9 mouse cellular contexts compared by ENCODE assay signal in the genomic region with DNA sequence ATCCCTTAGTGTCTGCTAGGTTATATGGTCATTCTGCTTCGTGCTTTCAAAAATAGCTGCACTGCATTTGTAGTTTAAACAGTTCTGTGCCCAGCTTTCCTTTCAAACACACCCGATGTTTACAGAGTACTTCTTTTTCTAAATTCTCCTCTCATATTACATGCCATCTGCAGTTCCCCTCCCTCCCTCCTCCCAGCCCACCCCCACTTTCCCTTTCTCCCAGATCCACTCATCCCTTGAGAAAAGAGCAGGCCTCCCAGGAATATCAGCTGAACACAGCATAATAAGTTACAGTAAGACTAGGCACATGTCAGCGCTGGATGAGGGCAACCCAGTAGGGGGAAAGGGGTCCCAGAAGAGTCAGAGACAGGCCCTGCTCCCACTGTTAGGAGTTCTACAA. TPM values are rescaled to one million over a fixed set of nuclear protein-coding genes. Genes with fewer than 3 reads are reported as not detected.
DNase-seq lines count a peak whose midpoint lies in the region; ATAC-seq lines count a peak whose summit lies in the region.
"Had no signal": no experiment of that assay in that cellular context is flagged by ENCODE, and none has a peak within 500 bp of the region (broad histone marks: within the 10 kb centered on the region; RNA-seq: fewer than 3 reads in every experiment).

No protein-coding gene starts in this region.

- H3K27ac ChIP-seq in neural tube, embryonic 11.5 days (ENCODE audit: low read depth, low read length), result no peak overlapping the region
- no peak overlapping the region for H3K27ac ChIP-seq in limb, embryonic 13.5 days

- H3K4me1 ChIP-seq in neural tube, embryonic 11.5 days (ENCODE audit: control insufficient read depth, insufficient read depth, low read length), result peaks cover 10% of the 10 kb centered on the region; the same call in 1 of the 2 replicates
- peaks cover 13% of the 10 kb centered on the region for H3K4me1 ChIP-seq in limb, embryonic 13.5 days

- DNase-seq in adrenal gland, postnatal 10 days, result peak; percentile 26
- no peak for DNase-seq in adrenal gland, adult 18-20 months (ENCODE audit: low spot score in 2 of 2)
- DNase-seq in neural tube, embryonic 11.5 days (ENCODE audit: low spot score), result no peak
- DNase-seq in neural tube, embryonic 10.5 days (ENCODE audit: extremely low spot score, low spot score), result no peak
- no peak for DNase-seq in layer of hippocampus, adult 8-10 months (ENCODE audit: low spot score in 2 of 2)
- no peak for DNase-seq in urinary bladder, adult 18-20 months (ENCODE audit: low spot score in 2 of 2)
- no peak for DNase-seq in adrenal gland, postnatal 25 days
- DNase-seq: adrenal gland, adult 8-10 months had no signal

- peak overlapping the region; percentile 92; the same call in 1 of the 2 replicates for H3K4me3 ChIP-seq in neural tube, embryonic 11.5 days (ENCODE audit: low read depth, low read length)
- peak overlapping the region; percentile 68 for H3K4me3 ChIP-seq in limb, embryonic 13.5 days

- no peak for ATAC-seq in neural tube, embryonic 11.5 days (ENCODE audit: insufficient read depth, low FRiP score, low TSS enrichment)
- ATAC-seq in limb, embryonic 13.5 days (ENCODE audit: low FRiP score, low read depth), result no peak

- H3K9ac ChIP-seq in neural tube, embryonic 11.5 days (ENCODE audit: low read length), result no peak overlapping the region
- peak overlapping the region; percentile 85; the same call in 1 of the 2 replicates for H3K9ac ChIP-seq in limb, embryonic 13.5 days

- peaks cover 6% of the 10 kb centered on the region for H3K36me3 ChIP-seq in neural tube, embryonic 11.5 days (ENCODE audit: control insufficient read depth, insufficient read depth, low read length)
- H3K36me3 ChIP-seq in limb, embryonic 13.5 days, result peaks cover 38% of the 10 kb centered on the region

- peak overlapping the region; percentile 65 for H3K4me2 ChIP-seq in neural tube, embryonic 11.5 days (ENCODE audit: low read depth)
- H3K4me2 ChIP-seq in limb, embryonic 13.5 days (replicated peaks), result peak overlapping the region; percentile 76

- no peaks in the 10 kb centered on the region for H3K27me3 ChIP-seq in neural tube, embryonic 11.5 days (ENCODE audit: control insufficient read depth, insufficient read depth, low read length)
- H3K27me3 ChIP-seq in limb, embryonic 13.5 days, result no peaks in the 10 kb centered on the region

- peaks cover 1% of the 10 kb centered on the region; the same call in 1 of the 2 replicates for H3K9me3 ChIP-seq in neural tube, embryonic 11.5 days (ENCODE audit: control insufficient read depth, low read length)
- H3K9me3 ChIP-seq in limb, embryonic 13.5 days, result no peaks in the 10 kb centered on the region

- WGBS in neural tube, embryonic 11.5 days, result 83% methylated on average over 3 of the region's 3 CpGs
- WGBS in limb, embryonic 13.5 days, result 79% methylated on average over 3 of the region's 3 CpGs

RNA-seq across cellular contexts. Expression of gene Zfp386, which starts 1.7 kb away (rescaled TPM):
- total RNA-seq in adrenal gland, postnatal 10 days (2021), result 10 to 100 TPM; 33.8 to 49.5 TPM
- 10 to 100 TPM; 24.6 to 24.9 TPM for total RNA-seq in adrenal gland, adult 18-20 months (2021)
- 67.4 and 70.8 TPM in 2 replicates for polyA plus RNA-seq in neural tube, embryonic 11.5 days (2014; fragmentation: Nextera tagmentation; extraction: Ambion mirVana)
- 52.1 and 52.8 TPM in 2 replicates for polyA plus RNA-seq in limb, embryonic 13.5 days (2015; fragmentation: Nextera tagmentation; extraction: Ambion mirVana)
- total RNA-seq in layer of hippocampus, adult 8-10 months (2022), result 10 to 100 TPM; 30.9 to 35.5 (median 33.8) TPM
- total RNA-seq in adrenal gland, postnatal 25 days (2021), result 31.9 and 39.7 TPM in 2 replicates

RNA-seq across cellular contexts. Expression of gene Vipr2, which starts 28.3 kb away (rescaled TPM):
- under 1 TPM; 0.67 to 0.78 TPM for total RNA-seq in adrenal gland, postnatal 10 days (2021)
- total RNA-seq in adrenal gland, adult 18-20 months (2021), result under 1 TPM; 0.40 to 0.67 TPM
- 1.4 and 2.8 TPM in 2 replicates for polyA plus RNA-seq in neural tube, embryonic 11.5 days (2014; fragmentation: Nextera tagmentation; extraction: Ambion mirVana)
- polyA plus RNA-seq in limb, embryonic 13.5 days (2015; fragmentation: Nextera tagmentation; extraction: Ambion mirVana), result 2.2 and 3.2 TPM in 2 replicates
- total RNA-seq in layer of hippocampus, adult 8-10 months (2022), result 1 to 10 TPM in 2 of 4 experiments, under 1 TPM in 2; 0.33 to 1.9 (median 1.0) TPM
- total RNA-seq in adrenal gland, postnatal 25 days (2021), result 0.09 TPM in 1 of 2 replicates, not detected in the other
